Mouse (Mus musculus): Measurements from ENCODE around the gene Amdhd2. TPM values are rescaled to one million over a fixed set of nuclear protein-coding genes. Genes with fewer than 3 reads are reported as not detected.

The Amdhd2 gene
- 25.5 TPM for polyA plus RNA-seq (2014; fragmentation: Illumina TruSeq; extraction: RNeasy Lipid Tissue Mini Kit (QIAGEN cat#74804); ENCODE audit: low read depth, low replicate concordance)

DNA sequence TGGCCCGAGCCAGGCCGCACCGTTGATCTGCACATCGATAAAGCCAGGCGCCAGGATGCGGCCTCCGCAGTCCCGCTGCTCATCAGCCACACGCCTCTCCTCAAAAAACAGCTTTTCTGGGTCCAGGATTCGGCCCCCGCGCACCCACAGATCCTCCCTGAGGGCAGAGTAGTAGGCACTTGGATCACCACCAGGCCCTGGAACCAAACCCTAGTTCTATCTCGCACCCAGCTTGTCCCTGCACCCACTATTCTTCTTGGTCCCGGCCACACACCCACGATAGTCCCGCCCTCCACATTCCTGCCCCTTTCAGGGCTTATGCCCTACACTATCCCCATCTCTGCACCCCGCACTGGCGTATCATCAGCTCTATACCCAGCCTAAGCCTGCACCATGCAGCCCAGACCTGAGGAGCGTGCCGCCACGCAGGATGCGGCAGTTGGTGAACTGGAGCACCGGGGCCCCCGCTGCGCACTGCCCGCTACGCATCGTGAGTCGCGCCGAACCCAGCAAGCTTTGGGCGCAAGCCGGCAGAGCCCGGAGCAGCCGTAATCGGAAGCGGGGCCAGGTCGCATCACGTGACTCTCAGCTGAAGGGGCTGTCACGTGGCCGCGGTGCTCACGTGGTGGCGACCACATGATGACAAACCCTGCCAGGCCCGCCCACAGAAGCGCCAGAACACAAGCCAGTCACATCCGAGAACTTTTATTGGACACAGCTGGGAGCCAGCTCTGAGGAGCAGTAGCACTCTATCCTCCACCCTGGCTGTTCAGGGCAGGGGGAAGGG lies at the start of gene Amdhd2:
TSS of gene Amdhd2 (minus strand) at position 591 of the 787 bp plus-strand sequence.

DNA sequence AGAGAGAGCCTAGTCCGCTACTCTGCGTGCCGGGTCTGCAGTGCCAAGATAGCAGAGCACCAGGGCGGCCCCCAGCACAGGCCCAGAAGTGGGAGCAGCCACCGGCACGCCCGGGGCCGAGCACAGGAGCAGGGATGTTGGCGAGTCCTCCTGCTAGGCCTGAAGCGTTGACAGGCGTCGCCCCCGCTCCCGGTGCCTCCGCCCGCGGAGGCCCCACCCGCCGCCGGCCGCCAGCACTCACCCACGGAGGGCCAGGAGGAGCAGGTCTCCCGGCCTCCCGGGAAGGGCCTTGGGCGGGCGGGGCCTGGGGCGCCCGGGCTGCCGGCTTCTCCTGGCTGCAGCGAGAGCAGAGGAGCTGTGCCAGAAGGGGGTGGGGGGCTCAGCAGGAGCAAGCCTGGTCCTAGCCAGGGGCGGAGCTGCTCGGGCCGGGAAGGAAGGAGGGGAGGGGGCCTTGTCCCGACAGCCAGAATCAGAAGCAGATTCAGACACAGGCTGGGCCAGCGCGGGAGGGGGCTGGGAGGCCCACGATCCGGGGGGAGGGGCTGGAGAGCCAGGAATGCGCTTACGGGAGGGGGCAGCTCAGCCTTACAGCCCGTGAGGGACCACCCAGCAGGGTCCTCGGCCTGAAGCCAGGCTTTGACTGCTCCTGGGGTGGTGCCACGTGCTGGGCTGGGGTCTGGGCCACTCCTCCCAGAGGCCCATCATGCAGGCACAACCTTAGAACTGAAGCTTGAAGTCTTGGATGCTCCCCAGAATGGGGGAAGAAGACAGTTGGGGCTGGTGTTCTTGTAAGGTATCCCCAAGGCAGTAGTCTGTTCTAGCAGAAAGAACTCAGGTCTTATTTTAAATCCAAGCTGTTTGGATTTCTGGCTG lies 45.7 kb upstream of the Amdhd2 start, which contains the start of gene Ntn3:
TSS of gene Ntn3 (minus strand) at position 489 of the 873 bp plus-strand sequence.

DNA sequence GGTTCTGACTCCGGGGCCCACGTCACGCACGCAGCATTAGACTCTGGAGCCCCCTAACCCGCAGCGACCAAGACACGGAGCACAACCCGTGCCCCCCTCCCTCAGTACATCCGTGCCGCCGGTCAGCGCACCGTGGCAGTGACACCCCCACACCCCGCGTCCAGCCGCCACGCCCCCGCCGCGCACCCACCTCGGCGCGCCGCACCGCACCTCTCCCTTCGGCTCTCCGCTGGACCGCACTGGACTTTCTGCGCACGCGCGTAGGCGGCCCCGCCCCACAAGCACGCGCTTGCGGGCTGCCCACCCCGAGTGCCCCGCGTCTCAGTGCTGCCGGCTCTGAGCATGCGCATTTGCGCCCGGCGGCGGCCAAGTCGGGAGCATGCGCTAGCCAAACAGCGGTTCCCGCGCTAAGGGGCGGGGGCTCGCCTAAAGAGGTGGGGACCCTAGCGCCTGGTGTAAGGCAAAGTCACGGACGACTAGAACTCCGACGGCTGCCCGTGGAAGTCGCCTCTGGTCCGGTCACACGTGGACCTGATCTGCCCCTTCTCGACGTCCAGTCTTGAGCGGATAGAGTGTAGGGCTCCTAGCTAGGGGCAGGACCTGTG lies 41.8 kb upstream of the Amdhd2 start, which contains the start of gene Tbc1d24:
TSS of gene Tbc1d24 (minus strand) at position 279 of the 605 bp plus-strand sequence.

DNA sequence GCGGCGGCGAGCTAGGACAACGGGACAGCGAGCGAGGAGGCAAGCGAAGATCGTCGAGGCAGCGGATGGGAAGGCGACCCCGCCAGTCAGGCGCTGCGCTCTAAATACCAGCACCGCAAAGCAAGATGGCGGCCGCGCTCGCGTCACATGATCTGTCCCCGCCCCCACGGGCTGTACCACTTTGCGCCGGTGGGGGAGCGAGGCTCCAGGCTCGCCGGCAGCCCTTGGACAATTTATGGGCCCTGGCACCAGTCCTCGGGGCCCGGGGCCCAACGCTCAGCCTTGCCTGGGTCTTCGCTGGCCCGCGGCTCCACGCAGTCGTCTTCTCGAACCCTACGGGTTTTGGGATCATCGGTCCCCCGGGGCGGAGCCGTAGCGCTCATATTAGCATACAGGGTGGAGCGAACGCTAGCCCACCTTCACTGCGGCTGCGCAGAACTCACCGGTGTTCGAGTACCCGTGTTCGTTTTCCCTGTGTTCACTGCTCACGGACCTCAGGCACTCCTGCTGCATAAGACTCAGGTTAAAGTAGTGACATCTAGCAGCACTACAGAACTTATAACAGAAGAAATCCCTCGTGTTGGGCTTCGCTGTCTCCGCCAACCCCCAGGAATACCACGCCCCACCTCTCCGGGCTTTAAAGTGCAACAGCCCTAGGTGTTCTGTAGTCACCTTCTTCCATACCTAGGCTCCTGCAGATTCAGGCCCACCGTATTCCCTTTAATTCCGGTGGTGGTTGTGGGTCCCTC lies 5.9 kb upstream of the Amdhd2 start, which contains the start of gene Atp6v0c:
TSS of gene Atp6v0c (minus strand) at position 386 of the 749 bp plus-strand sequence.

DNA sequence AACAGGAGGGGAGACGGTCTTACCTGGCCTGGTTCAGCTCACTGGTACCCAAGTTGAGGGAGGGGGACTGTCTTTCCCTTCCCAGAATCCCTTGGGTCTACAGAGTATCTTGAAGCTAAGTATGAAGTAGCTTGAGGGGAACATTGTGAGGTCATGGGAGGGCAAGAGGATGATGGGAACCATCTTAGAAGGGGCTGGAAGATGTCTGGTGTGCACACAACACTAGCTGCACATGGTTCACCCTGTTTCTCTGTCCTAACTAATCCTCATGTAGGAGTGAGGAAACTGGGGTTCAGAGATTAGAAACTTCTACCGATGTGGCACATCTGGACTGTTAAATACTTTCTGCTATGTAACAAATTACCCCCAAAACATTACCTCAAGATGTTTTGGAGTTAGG lies 12.7 kb downstream of the Amdhd2 start, which contains the start of gene Pdpk1:
TSS of gene Pdpk1 (minus strand) at position 101 of the 400 bp plus-strand sequence.

Other genes with a start within 250 kb of the Amdhd2 start
- gene Dcpp3, start 246.3 kb downstream of the Amdhd2 start, polyA plus RNA-seq (2014; fragmentation: Illumina TruSeq; extraction: RNeasy Lipid Tissue Mini Kit (QIAGEN cat#74804); ENCODE audit: low read depth, low replicate concordance): not detected
- gene Sbp, start 222.1 kb downstream of the Amdhd2 start, polyA plus RNA-seq (2014; fragmentation: Illumina TruSeq; extraction: RNeasy Lipid Tissue Mini Kit (QIAGEN cat#74804); ENCODE audit: low read depth, low replicate concordance): not detected
- not detected for gene Sbpl, start 208.5 kb downstream of the Amdhd2 start, polyA plus RNA-seq (2014; fragmentation: Illumina TruSeq; extraction: RNeasy Lipid Tissue Mini Kit (QIAGEN cat#74804); ENCODE audit: low read depth, low replicate concordance)
- gene Prss30, start 183.2 kb downstream of the Amdhd2 start, polyA plus RNA-seq (2014; fragmentation: Illumina TruSeq; extraction: RNeasy Lipid Tissue Mini Kit (QIAGEN cat#74804); ENCODE audit: low read depth, low replicate concordance): not detected
- gene Prss22, start 165.7 kb downstream of the Amdhd2 start, polyA plus RNA-seq (2014; fragmentation: Illumina TruSeq; extraction: RNeasy Lipid Tissue Mini Kit (QIAGEN cat#74804); ENCODE audit: low read depth, low replicate concordance): not detected
- gene Prss27, start 125.6 kb downstream of the Amdhd2 start, polyA plus RNA-seq (2014; fragmentation: Illumina TruSeq; extraction: RNeasy Lipid Tissue Mini Kit (QIAGEN cat#74804); ENCODE audit: low read depth, low replicate concordance): 0.67 TPM
- gene Kctd5, start 90.3 kb downstream of the Amdhd2 start, polyA plus RNA-seq (2014; fragmentation: Illumina TruSeq; extraction: RNeasy Lipid Tissue Mini Kit (QIAGEN cat#74804); ENCODE audit: low read depth, low replicate concordance): 16.9 TPM
- 21.6 TPM for gene Pdpk1, start 12.8 kb downstream of the Amdhd2 start, polyA plus RNA-seq (2014; fragmentation: Illumina TruSeq; extraction: RNeasy Lipid Tissue Mini Kit (QIAGEN cat#74804); ENCODE audit: low read depth, low replicate concordance)
- 372 TPM for gene Atp6v0c, start 5.9 kb upstream of the Amdhd2 start, polyA plus RNA-seq (2014; fragmentation: Illumina TruSeq; extraction: RNeasy Lipid Tissue Mini Kit (QIAGEN cat#74804); ENCODE audit: low read depth, low replicate concordance)
- gene Tbc1d24, start 41.8 kb upstream of the Amdhd2 start, polyA plus RNA-seq (2014; fragmentation: Illumina TruSeq; extraction: RNeasy Lipid Tissue Mini Kit (QIAGEN cat#74804); ENCODE audit: low read depth, low replicate concordance): 4.2 TPM
- 1.2 TPM for gene Ntn3, start 45.8 kb upstream of the Amdhd2 start, polyA plus RNA-seq (2014; fragmentation: Illumina TruSeq; extraction: RNeasy Lipid Tissue Mini Kit (QIAGEN cat#74804); ENCODE audit: low read depth, low replicate concordance)
- gene Tedc2, start 57.1 kb upstream of the Amdhd2 start, polyA plus RNA-seq (2014; fragmentation: Illumina TruSeq; extraction: RNeasy Lipid Tissue Mini Kit (QIAGEN cat#74804); ENCODE audit: low read depth, low replicate concordance): 5.8 TPM
- 1.5 TPM for gene Ccnf, start 87.7 kb upstream of the Amdhd2 start, polyA plus RNA-seq (2014; fragmentation: Illumina TruSeq; extraction: RNeasy Lipid Tissue Mini Kit (QIAGEN cat#74804); ENCODE audit: low read depth, low replicate concordance)
- gene Abca17, start 187.3 kb upstream of the Amdhd2 start, polyA plus RNA-seq (2014; fragmentation: Illumina TruSeq; extraction: RNeasy Lipid Tissue Mini Kit (QIAGEN cat#74804); ENCODE audit: low read depth, low replicate concordance): 0.62 TPM
- 61.5 TPM for gene Abca3, start 188.2 kb upstream of the Amdhd2 start, polyA plus RNA-seq (2014; fragmentation: Illumina TruSeq; extraction: RNeasy Lipid Tissue Mini Kit (QIAGEN cat#74804); ENCODE audit: low read depth, low replicate concordance)